Mouse (Mus musculus) liver, embryonic 16.5 days (tissue): ENCODE measurements at regions not wholly inside any gene's neighbourhood (a gene's known extent, or its start where the extent isn't known, plus 50 kb on each side); places are given as distances from the start of the nearest gene placed in this dataset.

ENCODE experiments used
- ATAC-seq: fragments of 200-750 bp; cut with Nextera tagmentation; 2 replicates; pipeline ENCODE4 v1.8.0; 2017; ENCODE audit warnings: low read depth, mild to moderate bottlenecking, moderate number of reproducible peaks, moderate library complexity
- H3K27ac ChIP-seq: fragments of 300-500 bp; sonication (generic); 2 replicates; pipeline ENCODE4 v1.5.1; 2014; ENCODE audit warnings: mild to moderate bottlenecking, low read length
- H3K27me3 ChIP-seq: fragments of 300-500 bp; sonication (generic); 2 replicates; pipeline ENCODE4 v1.6.1; 2014; ENCODE audit warnings: low read depth, low read length, mixed read lengths; ENCODE audit not compliant: control insufficient read depth, insufficient read depth
- H3K36me3 ChIP-seq: fragments of 300-500 bp; sonication (generic); 2 replicates; pipeline ENCODE4 v1.6.1; 2014; ENCODE audit warnings: mild to moderate bottlenecking; ENCODE audit not compliant: control insufficient read depth, insufficient read depth
- H3K4me1 ChIP-seq: fragments of 300-500 bp; sonication (generic); 2 replicates; pipeline ENCODE4 v1.6.1; 2014; ENCODE audit warnings: low read depth, low read length, mixed read lengths; ENCODE audit not compliant: control insufficient read depth
- H3K4me2 ChIP-seq: fragments of 300-500 bp; sonication (generic); 2 replicates; pipeline ENCODE4 v1.6.1; 2014; ENCODE audit warnings: low read depth, low read length, mixed read lengths
- H3K4me3 ChIP-seq: fragments of 300-500 bp; sonication (generic); 2 replicates; pipeline ENCODE4 v1.5.1; 2014; ENCODE audit warnings: low read depth, mild to moderate bottlenecking, low read length
- H3K9ac ChIP-seq: fragments of 300-500 bp; sonication (generic); 2 replicates; pipeline ENCODE4 v1.6.1; 2014; ENCODE audit warnings: low read depth, low read length
- H3K9me3 ChIP-seq: fragments of 300-500 bp; sonication (generic); replicated peaks from 2 replicates; pipeline ENCODE4 v1.6.1; 2016; ENCODE audit warnings: low read length; ENCODE audit not compliant: control insufficient read depth
- WGBS: fragments of 180-500 bp; shearing (Covaris S2); extraction: QIAGEN DNeasy Blood & Tissue Kit; methylation state at CpG from one replicate; pipeline ENCODE4 v1.1.7; 2014; ENCODE audit not compliant: insufficient replicate concordance; 5-methylcytosine and 5-hydroxymethylcytosine counted together

DNA sequence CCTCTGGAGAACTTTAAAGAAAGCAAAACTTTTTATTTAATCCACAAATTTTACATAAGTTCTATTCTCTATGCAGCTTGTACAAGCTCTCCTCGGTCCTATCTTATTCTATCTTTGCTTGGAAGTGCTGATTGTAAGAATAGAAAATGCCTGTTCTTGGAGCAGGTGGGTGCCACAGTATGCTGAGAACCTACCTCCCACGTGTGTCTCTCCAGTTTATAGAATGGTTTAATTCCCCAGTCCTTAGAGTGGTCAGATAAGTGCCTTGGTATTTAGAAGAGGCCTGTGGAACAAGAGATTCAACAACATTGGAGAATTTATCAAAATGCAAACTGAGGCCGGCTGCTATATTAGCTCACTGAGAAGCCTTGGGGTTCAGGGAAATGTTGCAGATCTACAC, 639.2 kb upstream of the Zeb2 start:
- Histone ChIP-seq H3K9ac (no peak overlapping the region), H3K36me3 (no peaks in the 10 kb centered on the region), H3K27me3 (no peaks in the 10 kb centered on the region), H3K9me3 (no peaks in the 10 kb centered on the region), H3K4me3 (no peak overlapping the region), H3K4me1 (no peaks in the 10 kb centered on the region), H3K4me2 (no peak overlapping the region), H3K27ac (no peak overlapping the region)
- ATAC-seq, result no peak
- WGBS, result 64% methylated on average over 3 of the region's 3 CpGs

DNA sequence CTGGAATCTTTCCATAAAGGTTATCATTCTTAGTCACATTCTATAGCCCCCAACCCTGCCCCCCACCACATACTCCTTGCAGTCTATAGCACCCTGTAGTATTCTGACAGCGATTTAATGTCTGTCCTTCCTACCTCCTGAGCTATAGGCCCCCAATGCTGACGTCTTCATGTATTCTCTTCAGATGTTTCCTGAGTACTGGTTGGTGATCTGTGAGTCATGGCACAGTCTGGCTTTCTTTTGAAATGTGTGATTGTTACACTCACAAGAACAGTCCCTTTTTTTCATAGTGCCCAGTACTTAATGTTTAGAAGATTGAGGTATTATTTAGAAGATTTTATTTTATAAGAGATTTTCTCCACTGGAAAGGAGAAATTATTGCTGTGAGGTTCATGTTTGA, 634.6 kb upstream of the Zeb2 start:
- no peaks in the 10 kb centered on the region for H3K4me1 ChIP-seq
- H3K4me2 ChIP-seq, result no peak overlapping the region
- no peak overlapping the region for H3K4me3 ChIP-seq
- WGBS, result 44% methylated on average over 2 of the region's 2 CpGs
- H3K36me3 ChIP-seq, result no peaks in the 10 kb centered on the region
- H3K27ac ChIP-seq, result no peak overlapping the region
- H3K9ac ChIP-seq, result no peak overlapping the region
- H3K9me3 ChIP-seq, result no peaks in the 10 kb centered on the region
- ATAC-seq, result no peak
- H3K27me3 ChIP-seq, result no peaks in the 10 kb centered on the region

GRCm38 (mm10) chr2:45749379-45749778, 632.2 kb upstream of the Zeb2 start:
- Histone ChIP-seq H3K9me3 (no peaks in the 10 kb centered on the region), H3K4me2 (no peak overlapping the region), H3K27ac (no peak overlapping the region), H3K36me3 (no peaks in the 10 kb centered on the region), H3K4me3 (no peak overlapping the region), H3K27me3 (no peaks in the 10 kb centered on the region), H3K9ac (no peak overlapping the region), H3K4me1 (no peaks in the 10 kb centered on the region)
- WGBS, result 55% methylated on average over 2 of the region's 2 CpGs
- no peak for ATAC-seq

GRCm38 (mm10) chr2:45747263-45748236, 630.4 kb upstream of the Zeb2 start:
- H3K36me3 ChIP-seq, result no peaks in the 10 kb centered on the region
- H3K9me3 ChIP-seq, result no peaks in the 10 kb centered on the region
- peak; percentile 55 for ATAC-seq
- H3K4me1 ChIP-seq, result no peaks in the 10 kb centered on the region
- H3K27me3 ChIP-seq, result no peaks in the 10 kb centered on the region
- no peak overlapping the region for H3K4me2 ChIP-seq
- no peak overlapping the region for H3K27ac ChIP-seq
- no peak overlapping the region for H3K4me3 ChIP-seq
- WGBS, result 55% methylated on average over 7 of the region's 7 CpGs
- H3K9ac ChIP-seq, result no peak overlapping the region

- Histone ChIP-seq H3K9ac (no peak overlapping the region), H3K9me3 (no peaks in the 10 kb centered on the region), H3K4me2 (no peak overlapping the region), H3K27me3 (no peaks in the 10 kb centered on the region), H3K27ac (no peak overlapping the region), H3K36me3 (no peaks in the 10 kb centered on the region), H3K4me3 (no peak overlapping the region), H3K4me1 (no peaks in the 10 kb centered on the region)
- 59% methylated on average over 4 of the region's 4 CpGs for WGBS
- no peak for ATAC-seq
Measured at GRCm38 (mm10) chr2:45746606-45747005, 629.4 kb upstream of the Zeb2 start.

GRCm38 (mm10) chr2:45736278-45736677, 619.1 kb upstream of the Zeb2 start:
- no peak overlapping the region for H3K4me3 ChIP-seq
- H3K4me1 ChIP-seq, result no peaks in the 10 kb centered on the region
- no peak overlapping the region for H3K9ac ChIP-seq
- no peaks in the 10 kb centered on the region for H3K36me3 ChIP-seq
- no peaks in the 10 kb centered on the region for H3K9me3 ChIP-seq
- WGBS, result 55% methylated on average over 2 of the region's 2 CpGs
- H3K4me2 ChIP-seq, result no peak overlapping the region
- H3K27ac ChIP-seq, result no peak overlapping the region
- no peak for ATAC-seq
- H3K27me3 ChIP-seq, result no peaks in the 10 kb centered on the region

DNA sequence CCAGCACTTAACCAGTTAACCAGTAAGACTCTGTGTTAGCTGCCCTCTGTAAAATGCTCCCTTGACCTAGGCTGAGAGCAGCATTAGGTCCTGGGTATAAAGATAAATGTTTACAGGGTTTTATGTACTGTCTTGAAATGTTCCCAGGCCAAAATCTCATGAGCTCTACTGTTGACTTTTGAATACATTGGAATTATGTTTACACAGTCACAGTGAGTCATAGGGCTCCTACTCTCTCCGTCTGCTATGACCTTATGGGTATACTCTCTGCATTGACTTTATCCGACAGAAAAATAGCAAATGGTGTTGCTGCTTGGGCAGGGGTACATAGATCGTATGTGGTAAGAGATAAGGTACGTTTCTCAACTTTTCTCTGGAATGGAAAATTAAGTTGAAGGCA, 596.8 kb upstream of the Zeb2 start:
- no peaks in the 10 kb centered on the region for H3K9me3 ChIP-seq
- no peak overlapping the region for H3K4me2 ChIP-seq
- peak; percentile 53; the same call in 1 of the 2 replicates for ATAC-seq
- no peak overlapping the region for H3K4me3 ChIP-seq
- no peaks in the 10 kb centered on the region for H3K36me3 ChIP-seq
- no peaks in the 10 kb centered on the region for H3K27me3 ChIP-seq
- H3K27ac ChIP-seq, result no peak overlapping the region
- H3K9ac ChIP-seq, result no peak overlapping the region
- no peaks in the 10 kb centered on the region for H3K4me1 ChIP-seq
- 56% methylated on average over 4 of the region's 4 CpGs for WGBS

GRCm38 (mm10) chr2:45707026-45707425, 589.8 kb upstream of the Zeb2 start:
- Histone ChIP-seq H3K4me2 (no peak overlapping the region), H3K27ac (no peak overlapping the region), H3K4me1 (no peaks in the 10 kb centered on the region), H3K9me3 (no peaks in the 10 kb centered on the region), H3K4me3 (no peak overlapping the region), H3K36me3 (no peaks in the 10 kb centered on the region), H3K27me3 (no peaks in the 10 kb centered on the region), H3K9ac (no peak overlapping the region)
- ATAC-seq, result no peak

GRCm38 (mm10) chr2:45702511-45702910, 585.3 kb upstream of the Zeb2 start:
- Histone ChIP-seq H3K4me2 (no peak overlapping the region), H3K4me1 (no peaks in the 10 kb centered on the region), H3K9me3 (no peaks in the 10 kb centered on the region), H3K27me3 (no peaks in the 10 kb centered on the region), H3K27ac (no peak overlapping the region), H3K9ac (no peak overlapping the region), H3K36me3 (no peaks in the 10 kb centered on the region), H3K4me3 (no peak overlapping the region)
- no peak for ATAC-seq
